Mouse (Mus musculus) forebrain, postnatal 0 days (tissue): ENCODE data around the gene Inpp5a. TPM values are rescaled to one million over a fixed set of nuclear protein-coding genes. Genes with fewer than 3 reads are reported as not detected.

Experiments used
- ATAC-seq: fragments of 200-750 bp; cut with Nextera tagmentation; 2 replicates; pipeline ENCODE4 v1.8.0; 2017; ENCODE audit warnings: mild to moderate bottlenecking, moderate library complexity
- DNase-seq: peaks from one replicate; pipeline ENCODE4 v3.0.0-alpha.2; 2015
- H3K27ac ChIP-seq: fragments of 300-500 bp; sonication (generic); 2 replicates; pipeline ENCODE4 v1.5.1; 2014; ENCODE audit warnings: low read depth, mild to moderate bottlenecking, antibody characterized with exemption, low read length, moderate library complexity, mixed read lengths
- H3K27me3 ChIP-seq: fragments of 300-500 bp; sonication (generic); 2 replicates; pipeline ENCODE4 v1.6.1; 2014; ENCODE audit warnings: mild to moderate bottlenecking, low read length, mixed read lengths; ENCODE audit not compliant: insufficient read depth
- H3K36me3 ChIP-seq: fragments of 300-500 bp; sonication (generic); 2 replicates; pipeline ENCODE4 v1.6.1; 2014; ENCODE audit warnings: mild to moderate bottlenecking, moderate library complexity; ENCODE audit not compliant: insufficient read depth
- H3K4me1 ChIP-seq: fragments of 300-500 bp; sonication (generic); 2 replicates; pipeline ENCODE4 v1.6.1; 2014; ENCODE audit warnings: antibody characterized with exemption; ENCODE audit not compliant: insufficient read depth
- H3K4me2 ChIP-seq: fragments of 300-500 bp; sonication (generic); 2 replicates; pipeline ENCODE4 v1.6.1; 2014; ENCODE audit warnings: low read depth, mild to moderate bottlenecking, moderate library complexity
- H3K4me3 ChIP-seq: fragments of 300-500 bp; sonication (generic); 2 replicates; pipeline ENCODE4 v1.5.1; 2014; ENCODE audit warnings: low read depth, low read length, mixed read lengths
- H3K9ac ChIP-seq: fragments of 300-500 bp; sonication (generic); 2 replicates; pipeline ENCODE4 v1.6.1; 2014; ENCODE audit warnings: mild to moderate bottlenecking
- H3K9me3 ChIP-seq: fragments of 300-500 bp; sonication (generic); 2 replicates; pipeline ENCODE4 v1.6.1; 2016; ENCODE audit warnings: low read length
- CTCF ChIP-seq: sonication (generic); IDR thresholded peaks from 2 replicates; pipeline ENCODE4 v1.5.1; 2016; ENCODE audit warnings: antibody characterized with exemption, control low read depth, low read depth
- WGBS: fragments of 180-500 bp; shearing (Covaris S2); extraction: QIAGEN DNeasy Blood & Tissue Kit; methylation state at CpG from one replicate; pipeline ENCODE4 v1.1.7; 2014; 5-methylcytosine and 5-hydroxymethylcytosine counted together
- polyA plus RNA-seq: library from polyadenylated mRNA; unstranded; fragments of >200 nt; fragmentation: Nextera tagmentation; extraction: Ambion mirVana; gene quantifications from 2 replicates; pipeline ENCODE4 v1.2.1, GENCODE M21; 2015
- total RNA-seq: library from RNA; depleted of rRNA; stranded (reverse); fragments of >200 nt; gene quantifications from 2 replicates; pipeline ENCODE4 v1.2.3, GENCODE M21; 2014

The Inpp5a gene
- total and polyA plus RNA-seq, 2 experiments from 2014 or later, result 8.8 to 16.3 TPM

DNA sequence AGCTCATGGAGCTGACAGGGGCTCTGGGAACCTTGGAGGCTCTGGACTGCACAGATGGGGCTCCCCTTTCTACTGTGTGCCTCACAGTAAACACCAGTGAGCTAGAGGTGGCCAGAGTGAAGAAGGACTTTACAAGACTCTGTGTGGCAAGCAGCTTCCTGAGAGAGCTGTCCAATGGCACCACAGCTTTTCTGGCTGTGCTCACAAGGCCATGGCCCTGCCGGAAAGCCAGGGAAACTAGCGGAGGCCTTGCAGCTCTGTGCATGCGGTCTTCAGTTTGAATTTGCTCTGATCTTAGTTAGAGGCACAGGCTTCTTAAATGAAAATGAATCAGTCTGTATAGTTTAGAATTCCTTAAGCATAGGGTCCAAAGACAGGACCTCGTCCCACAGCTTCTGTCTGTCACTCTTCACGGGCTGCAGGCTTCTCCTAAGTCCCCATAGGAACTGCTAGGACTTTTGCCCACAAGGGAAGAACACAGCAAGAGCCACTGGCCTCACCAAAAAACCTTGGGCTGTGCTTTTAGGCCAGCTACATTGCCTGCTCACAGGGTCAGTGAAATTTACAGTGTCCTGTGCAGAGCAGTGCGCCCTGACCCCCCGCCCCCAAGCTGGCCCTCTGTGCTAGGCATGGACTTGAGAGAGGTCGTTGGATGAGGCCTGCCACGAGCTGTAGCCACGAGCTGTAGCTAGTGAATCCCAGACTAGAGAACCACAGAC lies 78.4 kb downstream of the Inpp5a start:
- no peak for DNase-seq

DNA sequence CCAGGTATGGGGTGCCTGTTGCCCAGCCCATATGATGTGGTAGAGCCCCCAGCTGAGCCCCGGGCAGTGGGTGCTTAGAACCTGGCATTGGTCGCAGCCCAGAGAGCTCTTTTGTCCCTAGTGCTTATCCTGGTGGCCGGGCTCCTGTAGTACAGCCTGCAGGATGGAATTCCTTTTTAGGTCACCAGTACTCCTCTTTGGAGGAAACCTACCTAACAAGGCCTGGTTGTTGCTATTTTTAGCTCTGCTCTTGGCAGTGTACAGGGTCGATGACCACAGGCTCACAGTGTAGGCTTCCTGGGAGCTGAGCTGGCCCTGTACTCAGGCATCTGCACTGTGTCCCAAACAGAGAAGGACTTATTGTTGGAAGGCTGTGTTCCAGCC lies 79.0 kb downstream of the Inpp5a start:
- 65% methylated on average over 4 of the region's 4 CpGs for WGBS
- no peaks in the 10 kb centered on the region for H3K4me1 ChIP-seq
- no peak for DNase-seq

More for the DNA sequence above, 78.4 kb downstream of the Inpp5a start:
- no peaks in the 10 kb centered on the region for H3K36me3 ChIP-seq
- H3K4me2 ChIP-seq, result no peak overlapping the region
- no peaks in the 10 kb centered on the region for H3K27me3 ChIP-seq
- no peaks in the 10 kb centered on the region for H3K9me3 ChIP-seq
- H3K27ac ChIP-seq, result no peak overlapping the region
- WGBS, result 80% methylated on average over 10 of the region's 10 CpGs
- 0 out of 2 replicates have a peak, but pooled peaks have one; percentile 6 for ATAC-seq
- no peaks in the 10 kb centered on the region for H3K4me1 ChIP-seq
- TF ChIP-seq CTCF, result no peak
- H3K9ac ChIP-seq, result no peak overlapping the region
- H3K4me3 ChIP-seq, result no peak overlapping the region

DNA sequence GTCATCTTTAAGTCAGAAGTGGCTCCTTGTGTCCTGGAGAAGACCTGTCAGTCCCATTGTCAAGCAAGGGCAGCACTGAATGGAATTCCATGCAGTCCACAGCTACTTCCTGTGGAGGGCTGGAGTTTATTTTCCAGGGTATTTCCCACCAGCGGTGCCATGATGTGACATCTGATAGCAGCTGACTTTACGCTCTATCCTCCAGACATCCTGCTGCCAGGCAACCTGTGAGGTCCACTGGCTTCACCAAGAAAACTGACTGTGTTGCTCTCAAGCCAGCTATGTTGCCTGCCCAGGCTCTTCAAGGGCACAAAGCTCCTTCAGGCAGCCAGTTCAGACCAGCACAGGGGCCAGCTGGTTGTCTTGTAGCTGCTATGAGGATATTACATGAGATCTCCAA lies 79.5 kb downstream of the Inpp5a start:
- Histone ChIP-seq H3K9ac (no peak overlapping the region), H3K27ac (no peak overlapping the region), H3K36me3 (no peaks in the 10 kb centered on the region), H3K9me3 (no peaks in the 10 kb centered on the region), H3K4me3 (no peak overlapping the region), H3K27me3 (no peaks in the 10 kb centered on the region), H3K4me2 (no peak overlapping the region), H3K4me1 (no peaks in the 10 kb centered on the region)
- TF ChIP-seq CTCF, result no peak
- 76% methylated on average over 2 of the region's 2 CpGs for WGBS
- DNase-seq (no peak), ATAC-seq (no peak)

More for the DNA sequence above, 79.0 kb downstream of the Inpp5a start:
- ATAC-seq, result peak; percentile 48; the same call in 1 of the 2 replicates
- Histone ChIP-seq H3K4me2 (no peak overlapping the region), H3K9me3 (no peaks in the 10 kb centered on the region), H3K27me3 (no peaks in the 10 kb centered on the region), H3K9ac (no peak overlapping the region), H3K36me3 (no peaks in the 10 kb centered on the region), H3K27ac (no peak overlapping the region; the same call in 1 of the 2 replicates), H3K4me3 (no peak overlapping the region)
- no peak for TF ChIP-seq CTCF

DNA sequence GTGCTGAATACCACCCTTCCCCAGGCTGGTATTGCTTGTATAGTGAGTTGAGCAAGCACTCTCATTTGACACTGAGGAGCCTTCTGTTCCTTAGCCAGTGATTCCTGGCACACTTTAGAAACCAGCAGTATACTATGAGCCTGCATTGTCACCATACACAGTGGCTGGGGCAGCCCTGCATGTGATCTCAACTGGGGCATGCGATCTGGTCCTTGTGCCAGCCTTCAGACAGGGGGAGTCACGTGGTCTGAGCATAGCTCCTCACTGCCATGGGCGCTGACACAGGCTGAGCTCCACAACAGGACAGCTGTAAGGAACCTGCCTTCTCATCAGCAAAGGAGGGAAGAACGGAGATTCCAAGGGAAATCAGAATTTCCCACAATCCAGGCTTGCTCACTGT lies 80.5 kb downstream of the Inpp5a start:
- TF ChIP-seq CTCF, result no peak
- H3K9ac ChIP-seq, result no peak overlapping the region
- ATAC-seq (no peak; the same call in 1 of the 2 replicates), DNase-seq (no peak)
- no peaks in the 10 kb centered on the region for H3K36me3 ChIP-seq
- H3K4me1 ChIP-seq, result no peaks in the 10 kb centered on the region
- WGBS, result 71% methylated on average over 4 of the region's 4 CpGs
- no peak overlapping the region for H3K27ac ChIP-seq
- no peaks in the 10 kb centered on the region for H3K27me3 ChIP-seq
- H3K9me3 ChIP-seq, result no peaks in the 10 kb centered on the region
- H3K4me2 ChIP-seq, result no peak overlapping the region
- H3K4me3 ChIP-seq, result no peak overlapping the region

DNA sequence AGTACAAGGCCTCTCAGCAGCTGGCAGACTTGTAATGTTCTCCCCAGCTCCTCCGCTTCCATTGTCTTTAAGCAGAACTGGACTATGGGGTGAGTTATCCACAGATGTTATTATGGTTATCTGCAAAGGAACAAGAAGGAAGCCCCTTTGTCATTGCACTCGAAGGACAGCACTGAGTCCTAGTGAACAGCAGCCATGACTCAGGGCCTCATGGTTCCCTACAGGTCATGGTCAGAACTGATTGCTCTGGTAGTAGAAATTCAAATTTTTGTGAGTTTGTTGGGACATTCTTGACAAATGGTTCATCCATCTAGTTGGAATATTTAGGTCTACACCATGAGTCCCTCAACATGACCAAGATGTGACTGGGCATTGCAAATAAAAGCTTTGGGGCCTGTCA lies 81.6 kb downstream of the Inpp5a start:
- Histone ChIP-seq H3K4me1 (no peaks in the 10 kb centered on the region), H3K9ac (no peak overlapping the region), H3K4me3 (no peak overlapping the region), H3K9me3 (no peaks in the 10 kb centered on the region), H3K27me3 (no peaks in the 10 kb centered on the region), H3K36me3 (no peaks in the 10 kb centered on the region), H3K27ac (no peak overlapping the region), H3K4me2 (no peak overlapping the region)
- 90% methylated on average over 2 of the region's 2 CpGs for WGBS
- ATAC-seq (no peak), DNase-seq (no peak)
- no peak for TF ChIP-seq CTCF

DNA sequence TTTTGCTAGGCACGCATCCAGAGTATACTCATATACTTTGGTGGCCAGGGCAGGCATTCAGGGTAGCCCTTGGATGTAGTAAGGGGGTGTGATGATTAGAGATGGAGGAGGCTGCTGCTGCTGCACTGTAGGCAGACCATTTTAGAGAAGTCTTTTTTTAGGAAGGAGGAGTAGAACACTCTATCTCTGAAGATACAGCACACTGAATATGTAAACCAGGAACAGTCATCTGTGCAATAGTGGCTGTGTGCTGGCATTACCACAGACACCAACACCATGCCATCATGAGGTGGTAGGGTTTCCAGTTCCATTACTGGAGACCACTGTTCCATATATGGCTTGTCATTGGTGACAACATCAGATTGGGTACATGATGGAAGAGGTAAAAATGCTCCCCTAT lies 83.1 kb downstream of the Inpp5a start:
- H3K36me3 ChIP-seq, result no peaks in the 10 kb centered on the region
- no peak overlapping the region for H3K27ac ChIP-seq
- no peak for TF ChIP-seq CTCF
- H3K9ac ChIP-seq, result no peak overlapping the region
- ATAC-seq (no peak), DNase-seq (no peak)
- WGBS, result 75% methylated on average over 1 of the region's 1 CpGs
- no peaks in the 10 kb centered on the region for H3K27me3 ChIP-seq
- H3K4me2 ChIP-seq, result no peak overlapping the region
- no peaks in the 10 kb centered on the region for H3K4me1 ChIP-seq
- no peaks in the 10 kb centered on the region for H3K9me3 ChIP-seq
- H3K4me3 ChIP-seq, result no peak overlapping the region

DNA sequence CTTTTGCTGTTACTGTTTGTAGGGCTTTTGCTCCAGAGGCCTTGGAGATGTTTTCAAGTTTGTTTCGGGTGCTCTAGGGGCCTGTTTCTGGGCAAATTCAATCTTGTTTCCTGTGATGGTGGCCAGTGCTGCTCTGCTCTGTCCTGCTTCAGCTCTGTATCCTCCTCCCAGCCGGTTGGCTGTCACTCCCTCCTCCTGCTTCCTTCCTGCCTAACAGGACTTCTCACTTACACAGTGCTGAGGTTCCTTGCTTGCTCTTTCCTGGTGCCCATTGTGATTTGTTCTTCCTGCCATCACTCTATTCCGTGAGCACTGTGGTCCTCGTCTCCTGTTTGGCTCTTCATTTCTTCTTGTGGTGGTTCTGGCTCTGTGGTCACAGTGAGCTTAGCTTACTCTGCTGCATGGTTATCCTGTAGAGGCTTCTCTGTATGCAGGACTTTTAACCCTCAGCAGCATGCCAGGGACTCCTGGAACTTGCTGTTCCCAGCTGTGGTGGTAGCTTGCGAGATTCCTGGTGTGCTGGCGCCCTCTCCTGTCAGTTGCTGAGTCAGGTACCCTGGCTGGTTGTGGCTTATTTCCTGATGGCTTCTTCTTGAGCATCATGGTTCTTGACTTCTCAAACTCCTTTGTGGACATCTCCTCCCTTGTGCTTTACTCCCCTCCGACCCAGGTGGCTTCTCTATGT lies 84.1 kb downstream of the Inpp5a start:
- peak; percentile 87 for DNase-seq
- Histone ChIP-seq H3K9me3 (no peaks in the 10 kb centered on the region), H3K9ac (no peak overlapping the region), H3K27me3 (no peaks in the 10 kb centered on the region), H3K4me3 (no peak overlapping the region), H3K4me1 (no peaks in the 10 kb centered on the region), H3K4me2 (no peak overlapping the region), H3K27ac (no peak overlapping the region), H3K36me3 (no peaks in the 10 kb centered on the region)
- peak; percentile 90 for TF ChIP-seq CTCF
- WGBS, result 36% methylated on average over 7 of the region's 7 CpGs
- peak; percentile 89 for ATAC-seq
